Mouse (Mus musculus) kidney, postnatal 0 days (tissue): Measurements from ENCODE around the gene Asic2. TPM values are rescaled to one million over a fixed set of nuclear protein-coding genes. Genes with fewer than 3 reads are reported as not detected.
A peak's percentile ranks its signal among the peaks of the same experiment; 100 is the strongest.
"Not testable (repeated sequence)": the region's sequence is repeated elsewhere in the genome, so short reads cannot be mapped to it uniquely, and the experiment has no call there.

Source experiments
- ATAC-seq: fragments of 200-750 bp; cut with Nextera tagmentation; replicated peaks from 2 replicates; pipeline ENCODE4 v1.8.0; 2017; ENCODE audit warnings: low read depth, moderate number of reproducible peaks, moderate TSS enrichment, moderate library complexity; ENCODE audit not compliant: low FRiP score
- DNase-seq: peaks from one replicate; pipeline ENCODE4 v3.0.0-alpha.2; 2016; ENCODE audit warnings: low spot score
- H3K27ac ChIP-seq: fragments of 300-500 bp; sonication (generic); 2 replicates; pipeline ENCODE4 v1.5.1; 2014; ENCODE audit warnings: mild to moderate bottlenecking
- H3K27me3 ChIP-seq: fragments of 300-500 bp; sonication (generic); 2 replicates; pipeline ENCODE4 v1.6.1; 2014; ENCODE audit warnings: low read length, mixed read lengths; ENCODE audit not compliant: insufficient read depth
- H3K36me3 ChIP-seq: fragments of 300-500 bp; sonication (generic); 2 replicates; pipeline ENCODE4 v1.6.1; 2014; ENCODE audit warnings: low read length, mixed read lengths; ENCODE audit not compliant: insufficient read depth
- H3K4me1 ChIP-seq: fragments of 300-500 bp; sonication (generic); replicated peaks from 2 replicates; pipeline ENCODE4 v1.6.1; 2014; ENCODE audit warnings: antibody characterized with exemption, low read length, mixed read lengths; ENCODE audit not compliant: insufficient read depth
- H3K4me2 ChIP-seq: fragments of 300-500 bp; sonication (generic); 2 replicates; pipeline ENCODE4 v1.6.1; 2014; ENCODE audit warnings: mild to moderate bottlenecking, low read length, moderate library complexity, mixed read lengths
- H3K4me3 ChIP-seq: fragments of 300-500 bp; sonication (generic); replicated peaks from 2 replicates; pipeline ENCODE4 v1.5.1; 2014; ENCODE audit warnings: low read depth, low read length
- H3K9ac ChIP-seq: fragments of 300-500 bp; sonication (generic); 2 replicates; pipeline ENCODE4 v1.6.1; 2014; ENCODE audit warnings: low read depth, low read length
- H3K9me3 ChIP-seq: fragments of 300-500 bp; sonication (generic); replicated peaks from 2 replicates; pipeline ENCODE4 v1.6.1; 2016; ENCODE audit warnings: low read length, inconsistent platforms, mixed read lengths
- CTCF ChIP-seq: IDR thresholded peaks from 2 replicates; pipeline ENCODE4 v1.5.1; 2016; ENCODE audit warnings: antibody characterized with exemption, low read depth, mild to moderate bottlenecking, moderate library complexity
- WGBS: fragments of 180-500 bp; shearing (Covaris S2); extraction: QIAGEN DNeasy Blood & Tissue Kit; methylation state at CpG from one replicate; pipeline ENCODE4 v1.1.7; 2014; 5-methylcytosine and 5-hydroxymethylcytosine counted together
- polyA plus RNA-seq: library from polyadenylated mRNA; unstranded; fragments of >200 nt; fragmentation: Nextera tagmentation; extraction: Ambion mirVana; gene quantifications from 2 replicates; pipeline ENCODE4 v1.2.1, GENCODE M21; 2015

The Asic2 gene
- polyA plus RNA-seq, 1 experiment from 2014 or later: 2.6 TPM

GRCm38 (mm10) chr11:81271422-81271821, 696.8 kb downstream of the Asic2 start:
- DNase-seq (no peak), ATAC-seq (no peak)
- no peak overlapping the region for H3K4me3 ChIP-seq
- WGBS: 87% methylated on average over 1 of the region's 1 CpGs
- H3K27ac ChIP-seq: no peak overlapping the region
- H3K9ac ChIP-seq: no peak overlapping the region
- H3K4me2 ChIP-seq: no peak overlapping the region
- H3K9me3 ChIP-seq: no peaks in the 10 kb centered on the region
- no peaks in the 10 kb centered on the region; the same call in 1 of the 2 replicates for H3K4me1 ChIP-seq
- TF ChIP-seq CTCF: no peak
- no peaks in the 10 kb centered on the region for H3K36me3 ChIP-seq
- no peaks in the 10 kb centered on the region for H3K27me3 ChIP-seq

- DNase-seq (peak; percentile 29), ATAC-seq (no peak)
- no peaks in the 10 kb centered on the region; the same call in 1 of the 2 replicates for H3K4me1 ChIP-seq
- no peaks in the 10 kb centered on the region for H3K36me3 ChIP-seq
- no peaks in the 10 kb centered on the region for H3K27me3 ChIP-seq
- H3K9ac ChIP-seq: no peak overlapping the region
- no peak overlapping the region for H3K4me3 ChIP-seq
- H3K27ac ChIP-seq: no peak overlapping the region
- TF ChIP-seq CTCF: no peak
- no peak overlapping the region for H3K4me2 ChIP-seq
- WGBS: 54% methylated on average over 7 of the region's 7 CpGs
- H3K9me3 ChIP-seq: no peaks in the 10 kb centered on the region
These were observed 697.7 kb downstream of the Asic2 start for GRCm38 (mm10) chr11:81270518-81270917.

GRCm38 (mm10) chr11:81263757-81264156, 704.5 kb downstream of the Asic2 start:
- 43% methylated on average over 2 of the region's 2 CpGs for WGBS
- no peaks in the 10 kb centered on the region for H3K27me3 ChIP-seq
- H3K4me2 ChIP-seq: no peak overlapping the region
- H3K9ac ChIP-seq: no peak overlapping the region
- no peaks in the 10 kb centered on the region for H3K4me1 ChIP-seq
- TF ChIP-seq CTCF: no peak
- ATAC-seq: no peak
- H3K27ac ChIP-seq: no peak overlapping the region
- no peak for DNase-seq
- H3K9me3 ChIP-seq: no peaks in the 10 kb centered on the region
- H3K4me3 ChIP-seq: no peak overlapping the region
- H3K36me3 ChIP-seq: no peaks in the 10 kb centered on the region

- Histone ChIP-seq H3K4me1 (no peaks in the 10 kb centered on the region), H3K27ac (no peak overlapping the region), H3K36me3 (no peaks in the 10 kb centered on the region), H3K27me3 (no peaks in the 10 kb centered on the region), H3K9ac (no peak overlapping the region), H3K9me3 (no peaks in the 10 kb centered on the region), H3K4me2 (no peak overlapping the region), H3K4me3 (no peak overlapping the region)
- DNase-seq (no peak), ATAC-seq (no peak)
- WGBS: 73% methylated on average over 1 of the region's 1 CpGs
- TF ChIP-seq CTCF: no peak
These were observed 705.1 kb downstream of the Asic2 start for GRCm38 (mm10) chr11:81263193-81263592.

GRCm38 (mm10) chr11:81261259-81261658, 707.0 kb downstream of the Asic2 start:
- Histone ChIP-seq H3K4me2 (no peak overlapping the region), H3K9ac (no peak overlapping the region), H3K9me3 (no peaks in the 10 kb centered on the region), H3K36me3 (no peaks in the 10 kb centered on the region), H3K4me1 (no peaks in the 10 kb centered on the region), H3K27me3 (no peaks in the 10 kb centered on the region), H3K4me3 (no peak overlapping the region), H3K27ac (no peak overlapping the region)
- ATAC-seq: no peak
- WGBS: 75% methylated on average over 3 of the region's 3 CpGs
- TF ChIP-seq CTCF: no peak
- DNase-seq: no peak

- H3K27ac ChIP-seq, H3K4me3 ChIP-seq, H3K27me3 ChIP-seq, H3K36me3 ChIP-seq, H3K9me3 ChIP-seq, ATAC-seq, H3K9ac ChIP-seq, DNase-seq, H3K4me2 ChIP-seq, H3K4me1 ChIP-seq: not testable (repeated sequence)
- 95% methylated on average over 18 of the region's 18 CpGs for WGBS
These were observed 727.1 kb downstream of the Asic2 start for GRCm38 (mm10) chr11:81241183-81241582.

GRCm38 (mm10) chr11:81239966-81240681, 728.1 kb downstream of the Asic2 start:
- Histone ChIP-seq H3K27me3 (no peaks in the 10 kb centered on the region), H3K9me3 (no peaks in the 10 kb centered on the region), H3K36me3 (no peaks in the 10 kb centered on the region), H3K4me1 (no peaks in the 10 kb centered on the region), H3K4me2 (no peak overlapping the region), H3K9ac (no peak overlapping the region), H3K27ac (no peak overlapping the region), H3K4me3 (no peak overlapping the region)
- DNase-seq (peak; percentile 47), ATAC-seq (no peak)
- 41% methylated on average over 13 of the region's 13 CpGs for WGBS
- peak; percentile 64 for TF ChIP-seq CTCF
